Mouse (Mus musculus): Measurements from ENCODE around the gene Syne1.

The Syne1 gene

GRCm38 (mm10) chr10:5045671-5046070 is 505.6 kb downstream of the Syne1 start:
- WGBS, result 88% methylated on average over 5 of the region's 5 CpGs

DNA sequence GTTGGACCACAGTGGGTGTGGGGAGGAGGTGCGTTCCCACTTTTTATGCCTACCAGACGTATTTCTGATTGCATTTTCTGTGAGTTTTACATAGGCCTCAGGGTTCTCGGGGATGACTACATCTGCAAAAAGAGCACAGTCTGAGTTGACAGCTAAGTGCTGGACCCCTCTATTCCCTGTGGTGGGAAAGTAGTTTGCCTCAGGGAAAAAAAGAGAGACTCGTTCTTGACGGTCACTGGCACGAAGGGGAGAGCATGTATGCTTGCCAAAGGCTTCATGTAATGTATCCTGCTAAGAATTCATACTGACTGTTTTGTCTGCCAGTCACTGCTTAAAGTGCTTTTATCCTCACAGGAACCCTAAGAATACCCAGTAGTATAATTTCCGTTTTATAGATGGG is 506.1 kb downstream of the Syne1 start:
- 57% methylated on average over 7 of the region's 7 CpGs for WGBS

- WGBS, result 91% methylated on average over 8 of the region's 8 CpGs
These were observed 506.8 kb downstream of the Syne1 start for GRCm38 (mm10) chr10:5044481-5044880.

- 71% methylated on average over 8 of the region's 8 CpGs for whole genome bisulfite sequencing
These were observed 510.0 kb downstream of the Syne1 start for GRCm38 (mm10) chr10:5041254-5041653.

DNA sequence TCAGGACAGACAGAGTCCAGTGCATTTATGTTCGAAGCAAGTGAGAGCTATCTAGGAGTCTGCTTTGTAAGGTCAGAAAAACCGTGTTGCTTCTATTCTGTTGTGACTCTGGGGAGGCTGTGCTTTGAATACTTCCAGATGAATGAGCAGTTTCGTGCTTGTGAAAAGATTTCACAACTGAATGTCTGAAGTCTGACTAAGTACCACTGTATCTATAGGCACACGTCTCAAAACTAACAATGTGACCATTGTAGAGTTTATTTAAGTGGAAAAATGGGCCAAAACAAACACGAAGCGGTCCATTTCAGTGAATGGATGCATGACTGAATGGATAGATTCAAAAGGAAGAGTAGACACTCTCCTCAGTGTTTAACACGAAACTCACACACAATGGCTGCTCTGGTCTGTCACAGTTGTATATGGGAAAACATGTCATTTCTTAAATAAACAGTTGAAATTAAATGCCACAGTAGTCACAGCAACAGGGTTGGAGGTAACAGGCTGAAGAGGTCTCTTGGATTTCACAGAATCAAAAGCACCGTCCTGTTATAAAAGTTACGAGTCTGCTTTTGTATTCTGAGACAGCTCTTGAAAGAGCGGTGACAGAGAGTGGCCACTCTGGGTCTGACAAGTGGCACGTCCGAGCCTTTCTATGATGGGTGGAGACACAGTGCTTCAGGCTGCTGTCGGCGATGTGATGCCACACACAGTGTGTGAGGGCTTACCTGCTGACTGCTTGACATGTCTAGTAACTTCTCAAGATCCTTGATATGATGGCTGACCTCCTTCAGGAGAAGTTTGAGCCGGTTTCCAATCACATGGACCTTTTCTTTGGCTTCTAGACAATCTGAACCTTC is 518.9 kb downstream of the Syne1 start:
- 69% methylated on average over 15 of the region's 15 CpGs for WGBS

GRCm38 (mm10) chr10:5029883-5030282 is 521.4 kb downstream of the Syne1 start:
- 86% methylated on average over 1 of the region's 1 CpGs for WGBS

GRCm38 (mm10) chr10:5029161-5029560 is 522.1 kb downstream of the Syne1 start:
- WGBS, result 68% methylated on average over 2 of the region's 2 CpGs

DNA sequence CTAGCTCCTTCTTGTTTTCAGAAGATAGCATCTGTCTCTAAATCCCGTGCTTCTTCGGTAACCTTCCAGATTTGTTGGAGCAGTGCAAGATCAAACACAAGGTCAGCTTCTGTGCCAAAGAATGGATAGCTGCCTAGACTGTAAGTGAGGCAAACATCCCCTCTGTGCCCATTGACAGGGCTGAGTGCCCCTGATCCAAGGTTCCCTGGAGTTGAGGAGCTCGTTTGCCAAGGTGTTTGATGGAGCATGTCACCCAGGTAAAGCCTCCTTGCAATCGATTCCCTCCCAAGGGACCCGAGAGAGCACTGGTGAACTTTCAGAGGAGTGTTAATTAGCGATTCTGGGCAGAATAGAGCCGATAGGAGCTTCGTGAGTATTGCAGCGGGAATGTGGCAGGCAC is 523.0 kb downstream of the Syne1 start:
- WGBS, result 84% methylated on average over 9 of the region's 9 CpGs

DNA sequence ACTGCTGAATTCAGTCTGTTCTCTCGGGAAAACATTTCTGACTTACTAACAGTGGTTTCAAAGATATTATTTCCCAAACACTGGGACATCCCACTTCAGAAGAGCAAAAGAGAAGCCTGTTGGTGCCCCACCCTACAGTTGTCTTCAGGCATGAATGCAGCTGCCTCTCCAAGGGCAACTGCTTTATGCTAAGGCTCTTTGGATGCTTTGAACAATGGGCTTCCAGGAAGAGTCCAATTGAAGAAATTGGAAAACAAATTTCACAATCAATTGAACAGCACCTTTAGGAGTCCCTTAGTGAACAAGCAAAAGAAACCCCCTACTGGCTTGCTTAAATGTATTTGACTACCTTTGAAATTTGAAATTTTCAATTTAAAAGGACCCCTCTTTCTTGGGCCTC is 524.1 kb downstream of the Syne1 start:
- 74% methylated on average over 1 of the region's 1 CpGs for WGBS

- WGBS, result 87% methylated on average over 4 of the region's 4 CpGs
These were observed 525.4 kb downstream of the Syne1 start for GRCm38 (mm10) chr10:5025906-5026305.

GRCm38 (mm10) chr10:5017148-5017547 is 534.1 kb downstream of the Syne1 start:
- 82% methylated on average over 1 of the region's 1 CpGs for WGBS

- WGBS, result 79% methylated on average over 1 of the region's 1 CpGs
These were observed 536.3 kb downstream of the Syne1 start for GRCm38 (mm10) chr10:5014976-5015375.

DNA sequence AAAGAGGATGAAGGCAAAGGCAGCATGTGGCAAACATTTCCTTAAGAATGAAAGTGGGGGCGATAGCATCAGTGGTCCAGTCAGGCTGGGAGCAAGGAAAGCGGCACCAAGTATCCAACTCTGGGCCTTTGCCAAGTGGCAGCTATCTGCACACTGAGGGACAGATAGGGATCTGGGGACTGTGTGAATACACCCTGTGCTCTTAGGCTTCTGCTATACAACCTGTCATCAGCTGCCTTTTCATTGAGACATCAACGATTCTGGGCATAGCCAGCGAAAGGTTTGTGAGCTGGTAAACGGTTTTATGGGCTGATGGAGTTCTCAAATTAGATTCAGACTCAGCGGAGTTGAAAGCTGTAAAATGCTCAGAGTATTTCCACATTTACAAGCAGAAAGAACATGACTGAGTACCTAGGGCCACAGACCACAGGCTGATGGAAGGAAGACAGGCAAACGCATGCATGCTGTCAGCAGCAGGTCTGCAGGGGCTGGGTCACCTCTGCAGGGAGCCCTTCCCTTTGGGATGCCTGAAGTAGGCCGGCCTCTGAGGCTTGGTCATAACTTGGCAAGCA is 542.4 kb downstream of the Syne1 start:
- WGBS, result 65% methylated on average over 8 of the region's 8 CpGs

DNA sequence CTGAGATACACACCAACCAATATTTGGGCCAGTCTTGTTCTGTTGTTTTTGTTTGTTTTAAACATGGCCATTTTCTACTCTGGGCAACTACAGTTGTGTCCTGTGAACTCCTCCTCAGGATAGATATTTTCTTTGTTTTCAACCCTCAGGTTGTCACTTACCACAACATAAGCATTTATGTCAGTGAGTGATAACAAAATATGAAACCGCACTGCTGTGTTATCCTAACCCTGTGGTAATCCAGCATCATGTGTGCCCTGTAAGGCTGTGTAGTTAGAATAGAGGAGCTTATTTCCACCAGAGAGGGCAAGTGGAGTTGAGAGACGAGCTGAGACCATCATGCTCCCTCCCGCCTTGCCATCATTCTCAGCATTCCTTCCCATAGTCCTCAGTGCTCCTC is 554.7 kb downstream of the Syne1 start:
- WGBS, result 86% methylated on average over 3 of the region's 3 CpGs

GRCm38 (mm10) chr10:4993802-4994201 is 557.5 kb downstream of the Syne1 start:
- WGBS, result 47% methylated on average over 3 of the region's 3 CpGs

DNA sequence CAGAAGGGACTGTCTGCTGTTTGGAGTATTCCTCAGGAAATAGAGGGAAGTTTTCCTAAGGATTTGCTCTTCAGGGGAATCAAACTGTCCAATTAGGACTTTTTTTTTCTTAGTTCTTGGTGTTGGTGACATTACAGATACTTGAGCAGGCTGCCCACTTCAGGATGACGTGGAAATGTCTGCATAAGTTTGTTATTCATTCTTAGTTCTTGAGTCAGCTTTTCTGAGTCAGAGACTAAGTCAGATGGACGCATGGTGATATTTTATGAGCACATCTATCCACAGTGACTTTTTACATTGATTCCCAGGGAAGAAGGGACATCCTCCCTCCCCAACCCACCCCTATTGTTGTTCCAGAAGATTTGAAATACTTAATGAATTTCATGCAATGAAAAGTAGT is 567.4 kb downstream of the Syne1 start:
- 41% methylated on average over 2 of the region's 2 CpGs for WGBS

DNA sequence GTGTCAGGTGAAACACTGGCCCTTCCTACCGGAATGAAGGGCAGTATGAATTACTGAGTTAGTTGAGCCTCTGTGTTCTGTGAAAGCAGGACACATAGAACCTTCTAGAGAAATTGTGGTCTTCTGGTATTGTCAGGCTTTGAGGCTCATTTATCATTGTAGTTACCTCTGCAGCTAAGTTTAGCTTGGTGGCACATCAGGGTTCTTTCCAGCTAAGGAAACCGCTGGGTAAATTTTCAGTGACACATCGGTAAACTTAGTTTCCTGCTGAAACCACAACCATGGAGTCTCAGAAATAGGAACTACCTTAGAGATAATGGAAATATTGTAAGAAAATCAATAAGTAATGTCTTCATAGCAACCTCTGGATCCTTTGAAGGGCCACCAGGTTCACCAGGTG is 573.9 kb downstream of the Syne1 start:
- 84% methylated on average over 3 of the region's 3 CpGs for WGBS

DNA sequence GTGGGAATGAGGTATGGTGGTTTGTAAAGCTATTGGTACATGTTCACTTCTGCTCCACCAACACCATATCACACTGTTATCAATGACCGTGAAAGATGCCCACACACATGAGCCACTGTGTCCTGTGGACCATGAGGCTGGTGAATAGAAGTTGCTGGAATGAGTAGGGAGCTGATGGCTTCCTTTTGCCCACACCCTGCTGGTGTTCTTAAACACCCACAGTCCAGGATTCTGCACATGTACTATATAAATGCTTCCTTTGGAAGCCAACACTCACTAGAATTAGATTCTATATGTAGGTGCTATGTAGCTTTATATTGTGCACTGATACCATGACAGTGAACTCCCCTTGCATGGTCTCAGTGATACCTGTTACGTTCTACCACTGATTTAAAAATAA is 574.7 kb downstream of the Syne1 start:
- WGBS, result 68% methylated on average over 2 of the region's 2 CpGs

DNA sequence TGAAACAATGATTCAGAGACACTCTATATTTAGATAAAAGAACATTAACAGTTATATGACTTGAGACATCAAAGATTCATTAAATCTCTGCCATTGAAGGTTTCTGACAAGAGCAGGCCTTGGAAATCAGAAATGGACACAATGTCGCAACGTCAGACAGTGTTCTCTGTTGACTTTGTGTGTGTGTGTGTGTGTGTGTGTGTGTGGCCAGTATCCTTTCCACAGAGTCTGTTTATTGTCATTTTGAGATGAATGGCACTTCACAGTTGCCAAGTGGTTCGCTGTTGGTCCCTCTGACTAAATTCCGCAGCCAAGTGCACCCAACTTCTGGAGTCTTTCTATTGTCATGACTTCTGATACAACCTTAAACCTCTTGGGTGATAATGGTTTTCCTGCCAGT is 577.0 kb downstream of the Syne1 start:
- 90% methylated on average over 4 of the region's 4 CpGs for WGBS

GRCm38 (mm10) chr10:4972026-4972425 is 579.3 kb downstream of the Syne1 start:
- 55% methylated on average over 2 of the region's 2 CpGs for WGBS

GRCm38 (mm10) chr10:4971156-4971555 is 580.1 kb downstream of the Syne1 start:
- 82% methylated on average over 7 of the region's 7 CpGs for WGBS

All from cerebral cortex, adult 2 months (tissue).